Mouse (Mus musculus): ENCODE measurements around the gene Car4. TPM values are rescaled to one million over a fixed set of nuclear protein-coding genes. Genes with fewer than 3 reads are reported as not detected.

Car4 gene
- total RNA-seq (2022) = 10 to 100 TPM; 54.6 to 84.1 (median 66.1) TPM

GRCm38 (mm10) chr11:84957591-84958270 is at the start of gene Car4:
Gene Car4 (plus strand): TSS chr11:84957786.
- peak in 1 of 2 experiments; percentile 21 for DNase-seq (ENCODE audit: low spot score in 2 of 2)

GRCm38 (mm10) chr11:84908480-84908879 is 49.1 kb upstream of the Car4 start:
- DNase-seq (ENCODE audit: low spot score in 2 of 2) = no peak

- DNase-seq (ENCODE audit: low spot score in 2 of 2) = no peak
Measured at GRCm38 (mm10) chr11:84910411-84910810, 47.2 kb upstream of the Car4 start.

GRCm38 (mm10) chr11:84914673-84915072 is 42.9 kb upstream of the Car4 start:
- DNase-seq (ENCODE audit: low spot score in 2 of 2) = no peak

GRCm38 (mm10) chr11:84916053-84916702 is 41.4 kb upstream of the Car4 start, which contains the start of gene Znhit3:
Gene Znhit3 (minus strand): TSS chr11:84916366.
- DNase-seq (ENCODE audit: low spot score in 2 of 2) = peak; percentile 86 to 90

- DNase-seq (ENCODE audit: low spot score in 2 of 2) = no peak
Measured at GRCm38 (mm10) chr11:84916703-84917300, 40.8 kb upstream of the Car4 start.

GRCm38 (mm10) chr11:84918425-84918824 is 39.2 kb upstream of the Car4 start:
- DNase-seq (ENCODE audit: low spot score in 2 of 2) = peak; percentile 72 to 91

GRCm38 (mm10) chr11:84919276-84919675 is 38.3 kb upstream of the Car4 start:
- DNase-seq (ENCODE audit: low spot score in 2 of 2) = no peak

GRCm38 (mm10) chr11:84919951-84920350 is 37.6 kb upstream of the Car4 start:
- DNase-seq (ENCODE audit: low spot score in 2 of 2) = no peak

GRCm38 (mm10) chr11:84920981-84921380 is 36.6 kb upstream of the Car4 start:
- peak in 1 of 2 experiments; percentile 14 for DNase-seq (ENCODE audit: low spot score in 2 of 2)

- DNase-seq (ENCODE audit: low spot score in 2 of 2) = no peak
Measured at GRCm38 (mm10) chr11:84932261-84932660, 25.3 kb upstream of the Car4 start.

GRCm38 (mm10) chr11:84939508-84940053 is 18.0 kb upstream of the Car4 start:
- peak; percentile 72 to 78 for DNase-seq (ENCODE audit: low spot score in 2 of 2)

GRCm38 (mm10) chr11:84940140-84940539 is 17.4 kb upstream of the Car4 start:
- DNase-seq (ENCODE audit: low spot score in 2 of 2) = no peak

GRCm38 (mm10) chr11:84943948-84944347 is 13.6 kb upstream of the Car4 start:
- no peak for DNase-seq (ENCODE audit: low spot score in 2 of 2)

GRCm38 (mm10) chr11:84944639-84945435 is 12.7 kb upstream of the Car4 start:
- no peak for DNase-seq (ENCODE audit: low spot score in 2 of 2)

- DNase-seq (ENCODE audit: low spot score in 2 of 2) = no peak
Measured at GRCm38 (mm10) chr11:84945841-84946240, 11.7 kb upstream of the Car4 start.

- no peak for DNase-seq (ENCODE audit: low spot score in 2 of 2)
Measured at GRCm38 (mm10) chr11:84947206-84947605, 10.4 kb upstream of the Car4 start.

- no peak for DNase-seq (ENCODE audit: low spot score in 2 of 2)
Measured at GRCm38 (mm10) chr11:84948114-84948513, 9.5 kb upstream of the Car4 start.

GRCm38 (mm10) chr11:84948526-84948925 is 9.1 kb upstream of the Car4 start:
- DNase-seq (ENCODE audit: low spot score in 2 of 2) = no peak

GRCm38 (mm10) chr11:84952611-84953010 is 5.0 kb upstream of the Car4 start:
- no peak for DNase-seq (ENCODE audit: low spot score in 2 of 2)

- DNase-seq (ENCODE audit: low spot score in 2 of 2) = no peak
Measured at GRCm38 (mm10) chr11:84956400-84956799, 1.2 kb upstream of the Car4 start.

Data from layer of hippocampus, adult 8-10 months (tissue).